Mouse (Mus musculus): ENCODE measurements at regions not wholly inside any gene's neighbourhood (a gene's known extent, or its start where the extent isn't known, plus 50 kb on each side); places are given as distances from the start of the nearest gene placed in this dataset.

DNA sequence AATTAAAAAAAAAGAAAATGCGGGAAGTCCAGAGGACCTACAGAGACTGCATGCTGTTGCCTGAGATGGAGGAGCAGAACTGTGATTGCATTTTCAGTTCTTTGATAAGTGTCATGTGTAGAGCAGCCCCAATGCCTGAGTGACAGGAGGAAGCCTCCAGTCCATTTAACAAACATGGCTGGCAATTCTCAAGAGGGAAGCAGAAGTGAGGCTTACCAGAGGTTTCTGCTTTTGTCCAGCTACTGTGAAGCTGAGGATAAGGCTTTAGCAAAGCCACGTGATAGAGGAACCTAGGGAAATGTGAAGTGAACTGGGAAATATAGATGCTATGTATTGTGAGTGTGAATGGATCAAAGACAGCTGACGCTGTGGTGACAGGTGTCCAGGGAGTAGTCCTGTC lies 56.6 kb downstream of the Sucnr1 start:
- no peak for DNase-seq (ENCODE audit: low spot score)

DNA sequence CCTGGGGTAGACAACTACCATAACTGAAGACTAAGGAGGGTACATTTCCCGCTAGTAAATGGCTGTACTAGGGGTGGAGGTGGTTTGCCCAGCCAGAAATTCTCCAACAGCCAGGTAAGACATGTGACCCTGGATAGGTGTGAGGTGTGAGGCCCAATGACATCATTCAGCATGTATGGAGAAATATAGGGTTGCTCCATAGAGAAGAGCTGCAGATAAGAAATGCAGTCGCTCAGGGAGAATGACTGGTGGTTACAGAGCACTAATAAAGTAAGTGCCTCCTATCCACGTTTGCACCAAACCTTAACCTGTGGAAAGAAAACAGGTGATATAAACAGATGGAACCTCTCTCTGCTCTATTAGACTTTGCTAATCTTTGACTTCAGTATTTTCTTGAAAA lies 78.2 kb downstream of the Sucnr1 start:
- no peak for DNase-seq (ENCODE audit: low spot score)

DNA sequence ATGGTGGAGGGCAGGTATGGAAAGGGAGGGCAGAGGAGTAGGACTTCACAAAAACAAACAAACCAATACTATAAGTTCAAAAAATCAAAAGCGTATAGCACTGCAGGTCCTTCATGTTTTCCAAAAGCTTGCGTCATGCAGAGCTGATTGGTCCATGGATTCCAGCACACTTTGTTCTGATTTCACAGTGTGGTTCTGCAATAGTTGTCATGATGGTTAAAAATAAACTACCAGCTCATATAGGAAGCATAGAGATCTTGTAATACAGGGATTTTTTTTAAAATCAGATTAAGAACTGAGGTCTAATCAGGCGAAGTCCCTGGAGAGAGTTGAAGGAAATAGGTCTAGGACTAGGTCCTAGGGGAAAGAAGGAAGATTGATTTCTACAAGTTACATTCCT lies 86.0 kb downstream of the Sucnr1 start:
- no peak for DNase-seq (ENCODE audit: low spot score)

DNA sequence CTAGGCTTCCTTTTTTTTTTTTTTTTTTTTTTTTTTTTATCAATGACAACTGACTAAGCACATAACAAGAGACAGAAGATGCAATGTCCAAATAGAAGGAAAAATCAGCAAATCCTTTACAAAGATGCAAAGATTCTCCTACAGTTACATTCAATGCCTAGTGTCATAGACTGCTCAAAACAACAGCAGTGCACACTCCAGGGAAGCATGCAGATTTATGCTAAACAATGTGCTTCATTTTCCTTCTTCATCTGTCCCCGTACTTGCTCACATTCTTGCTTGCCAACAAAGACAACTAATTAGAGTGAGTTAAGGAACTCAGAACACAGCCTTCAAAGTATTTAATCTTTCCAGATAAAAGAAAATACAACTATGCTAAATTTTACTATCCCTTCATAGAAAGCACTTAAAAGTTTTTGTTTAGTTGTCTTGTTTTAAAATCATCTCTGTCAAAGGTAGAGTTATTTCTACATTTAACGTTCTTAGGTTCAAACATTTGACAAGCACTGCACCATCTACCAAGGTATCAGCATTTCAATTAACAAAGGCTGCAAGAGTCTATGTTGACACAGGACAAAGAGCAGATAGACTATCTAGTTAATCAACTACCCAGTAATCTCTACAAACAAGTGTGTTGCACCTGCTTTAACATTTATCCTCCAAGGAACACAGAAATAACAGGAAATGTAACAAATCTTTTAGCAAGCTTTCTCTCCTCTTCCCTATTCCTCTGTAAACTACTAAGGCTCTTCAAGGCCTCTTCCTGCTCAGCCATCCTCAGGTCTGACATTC lies 86.7 kb downstream of the Sucnr1 start:
- no peak for DNase-seq (ENCODE audit: low spot score)

DNA sequence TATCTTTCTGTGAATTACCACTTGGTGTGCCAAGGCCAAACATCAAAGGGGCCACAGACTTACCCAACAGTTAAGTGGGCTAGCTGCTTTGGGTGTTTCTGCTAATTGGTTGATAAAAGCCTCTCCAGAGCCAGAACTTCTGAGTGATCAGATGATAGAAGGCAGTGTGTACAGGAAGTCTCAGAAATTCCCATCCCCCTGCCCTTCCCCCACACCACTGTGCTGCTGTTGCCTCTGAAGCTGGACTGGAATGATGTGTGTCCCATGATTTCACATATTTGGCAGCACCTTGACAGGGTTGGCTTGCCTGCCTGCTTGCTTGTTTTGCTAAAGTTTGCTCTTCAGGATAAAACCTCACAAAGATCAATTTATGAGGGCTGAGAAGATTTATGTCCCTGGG lies 87.9 kb downstream of the Sucnr1 start:
- DNase-seq (ENCODE audit: low spot score), result no peak

DNA sequence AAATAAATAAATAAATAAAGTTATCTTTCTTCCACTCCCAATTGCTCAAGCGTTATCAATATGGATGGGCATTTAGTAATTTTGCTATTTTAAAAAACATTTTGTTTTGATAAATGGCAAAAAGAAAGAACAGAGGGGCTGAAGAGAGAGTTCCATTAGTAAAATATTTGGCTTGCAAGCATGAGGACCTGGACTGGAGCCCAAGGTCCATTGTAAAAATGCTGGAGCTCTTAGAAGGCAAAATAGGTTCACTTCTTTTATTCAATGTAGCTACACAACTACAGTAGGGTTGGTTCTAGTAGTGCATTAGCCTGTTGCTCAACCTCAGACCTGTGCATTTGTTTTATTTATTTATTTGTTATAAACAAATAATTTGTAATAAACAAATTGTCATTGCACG lies 102.8 kb downstream of the Sucnr1 start:
- no peak for DNase-seq (ENCODE audit: low spot score)

DNA sequence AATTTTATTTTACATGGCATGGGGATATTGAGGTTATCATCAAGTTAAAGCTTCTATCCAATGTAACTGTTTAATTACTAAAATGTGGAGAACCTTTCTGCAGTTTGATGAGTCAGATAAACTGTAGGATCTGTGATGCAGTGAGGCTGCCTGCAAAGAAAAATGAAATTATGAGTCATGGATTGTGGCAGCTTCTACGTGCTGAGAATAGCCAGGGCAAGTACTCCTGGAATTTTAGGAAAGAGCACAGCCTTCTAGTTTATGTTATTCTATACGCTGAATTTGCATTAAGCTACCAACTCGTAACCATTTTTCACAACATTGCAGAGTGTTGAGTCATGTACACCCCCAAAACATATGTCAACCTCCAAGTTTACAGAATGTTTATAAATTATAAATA lies 114.4 kb downstream of the Sucnr1 start:
- DNase-seq (ENCODE audit: low spot score), result no peak

DNA sequence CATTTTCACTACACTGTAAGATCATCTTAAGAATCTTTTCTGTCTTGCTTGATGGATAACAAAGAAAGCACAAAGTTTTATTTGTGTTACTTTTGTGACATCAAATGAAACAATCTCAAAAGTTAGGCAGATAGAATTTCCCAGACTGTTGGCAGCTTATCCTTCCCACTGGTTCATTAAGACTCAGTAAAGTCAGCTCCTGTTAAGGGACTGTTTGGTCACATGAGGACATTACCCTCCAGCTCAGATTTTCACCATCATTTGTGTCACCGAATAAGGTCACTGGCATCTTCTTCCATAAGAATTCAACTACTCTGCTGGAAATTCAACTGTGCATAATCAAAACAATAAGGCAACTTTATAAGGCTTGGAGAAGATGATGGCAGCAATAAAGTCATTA lies 126.3 kb downstream of the Sucnr1 start:
- no peak for DNase-seq (ENCODE audit: low spot score)

DNA sequence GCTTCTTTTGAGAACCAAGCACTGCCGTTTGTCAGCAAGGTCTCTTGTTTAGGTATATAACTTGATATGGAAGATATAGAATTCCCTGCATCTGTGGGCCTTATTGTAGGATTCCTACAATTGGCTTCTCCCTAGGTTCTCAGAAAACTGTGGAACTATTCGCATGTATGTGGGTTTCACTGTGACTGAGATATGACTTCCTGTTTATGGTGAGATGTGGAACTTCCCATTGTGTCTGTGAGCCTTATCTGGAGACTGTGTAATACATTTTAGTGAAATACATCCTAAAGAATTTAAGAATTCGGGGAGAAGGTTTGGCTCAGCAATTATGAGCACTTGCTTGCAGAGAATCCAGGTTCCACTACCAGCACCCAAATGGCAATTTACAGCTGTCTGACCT lies 137.3 kb downstream of the Sucnr1 start:
- no peak for DNase-seq (ENCODE audit: low spot score)

DNA sequence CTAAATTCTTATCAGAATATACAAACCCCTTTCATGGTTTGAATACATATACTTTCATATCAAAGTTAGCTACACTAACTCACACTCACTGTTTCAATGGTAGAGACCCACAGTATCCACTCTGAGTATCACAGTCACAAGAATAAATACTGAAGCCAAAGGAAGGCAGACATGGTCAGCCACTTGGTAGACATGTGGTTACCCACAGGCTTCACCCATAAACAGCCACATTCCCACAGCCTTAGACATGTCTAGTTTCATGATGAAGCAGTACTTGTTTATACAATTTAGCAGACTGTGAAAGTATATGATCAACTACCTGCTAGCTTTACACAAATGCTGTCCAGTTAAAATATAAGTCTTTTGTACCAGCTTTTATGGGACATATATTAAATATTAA lies 159.0 kb downstream of the Sucnr1 start:
- DNase-seq (ENCODE audit: low spot score), result no peak

DNA sequence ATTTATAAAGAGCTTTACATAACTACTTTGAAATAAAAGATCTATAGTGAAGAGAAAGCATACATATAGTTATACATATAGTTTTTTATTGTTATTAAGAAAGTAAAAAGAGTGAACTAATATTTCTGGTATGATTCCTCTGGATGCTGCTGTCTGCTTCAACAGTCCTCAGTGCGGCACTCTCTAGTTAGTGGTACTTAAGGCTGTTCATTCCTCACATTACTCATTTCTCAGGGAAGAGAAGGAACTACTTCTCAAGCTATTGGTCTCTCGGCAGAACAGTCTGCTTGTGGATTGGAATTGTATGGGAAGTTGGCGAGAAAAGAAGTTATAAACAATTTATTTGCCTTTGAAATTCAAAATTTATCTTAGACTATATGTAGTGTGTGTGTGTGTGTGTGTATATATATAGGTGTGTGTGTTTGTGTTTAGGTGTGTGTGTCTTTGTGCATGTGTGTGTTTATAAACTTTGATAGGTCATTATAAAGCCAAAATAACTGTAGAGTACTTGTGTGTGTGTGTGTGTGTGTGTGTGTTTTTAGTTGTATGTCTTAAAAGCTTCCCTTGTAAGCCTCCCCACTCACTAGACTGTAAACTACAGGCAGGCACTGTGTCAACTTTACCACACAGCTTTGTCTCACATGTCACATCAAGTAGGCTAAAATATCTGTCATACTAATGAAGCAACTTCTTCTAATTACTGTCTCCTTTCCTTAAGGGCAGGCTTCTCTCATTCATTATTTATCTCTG lies 185.2 kb downstream of the Sucnr1 start:
- no peak for DNase-seq (ENCODE audit: low spot score)

DNA sequence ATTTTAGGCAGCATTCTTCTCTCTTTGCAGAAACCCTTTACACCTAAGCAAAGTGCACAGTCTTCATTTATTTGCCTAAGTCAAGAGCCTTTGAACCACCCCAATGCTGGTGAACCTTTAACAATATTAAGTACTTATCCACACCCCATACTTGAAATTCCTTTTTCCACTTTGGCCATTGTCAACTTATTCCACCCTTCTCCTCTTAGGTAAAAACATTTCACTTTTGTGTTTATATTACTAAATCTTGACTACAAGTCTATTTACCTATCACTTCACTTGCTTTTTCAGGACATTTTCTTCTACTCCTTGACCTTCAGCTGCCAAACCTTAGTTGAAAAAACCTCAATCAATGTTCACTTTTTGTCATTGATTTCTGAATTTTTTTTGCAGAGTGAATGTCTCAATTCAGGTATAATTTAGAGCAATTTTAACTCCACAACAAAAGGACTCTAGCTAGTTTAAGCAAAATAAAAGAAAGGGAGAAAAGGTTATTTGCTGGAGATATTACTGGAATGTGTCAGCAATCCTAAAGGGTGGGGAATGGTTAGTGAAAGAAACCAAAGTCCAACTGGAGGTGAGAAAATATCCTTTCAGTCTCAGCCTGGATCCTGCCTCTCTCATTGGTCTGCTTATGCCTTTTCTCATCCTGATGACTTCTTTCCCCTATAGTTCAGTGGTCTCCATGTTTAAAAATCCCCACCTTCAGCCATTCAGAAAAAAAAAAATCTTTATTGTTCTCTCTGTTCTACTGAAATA lies 185.9 kb downstream of the Sucnr1 start:
- no peak for DNase-seq (ENCODE audit: low spot score)

DNA sequence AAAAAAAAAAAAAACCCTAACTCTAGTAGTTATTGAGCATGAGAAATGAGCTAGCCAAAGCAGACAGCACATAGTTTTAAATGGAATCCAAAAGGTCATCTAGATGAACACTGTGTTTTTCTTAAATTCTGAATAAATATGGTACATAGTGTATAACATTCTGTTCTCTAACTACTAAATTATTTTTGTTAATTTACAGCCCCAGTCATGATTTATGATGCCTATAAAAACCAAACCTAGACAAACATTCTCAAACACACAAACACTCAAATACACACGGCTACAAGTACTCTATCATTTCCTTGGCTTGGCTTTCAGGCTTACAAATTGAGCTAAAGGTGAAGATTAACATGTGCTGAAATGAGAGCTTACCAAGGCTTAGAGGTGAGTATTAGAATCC lies 188.8 kb downstream of the Sucnr1 start:
- no peak for DNase-seq (ENCODE audit: low spot score)

DNA sequence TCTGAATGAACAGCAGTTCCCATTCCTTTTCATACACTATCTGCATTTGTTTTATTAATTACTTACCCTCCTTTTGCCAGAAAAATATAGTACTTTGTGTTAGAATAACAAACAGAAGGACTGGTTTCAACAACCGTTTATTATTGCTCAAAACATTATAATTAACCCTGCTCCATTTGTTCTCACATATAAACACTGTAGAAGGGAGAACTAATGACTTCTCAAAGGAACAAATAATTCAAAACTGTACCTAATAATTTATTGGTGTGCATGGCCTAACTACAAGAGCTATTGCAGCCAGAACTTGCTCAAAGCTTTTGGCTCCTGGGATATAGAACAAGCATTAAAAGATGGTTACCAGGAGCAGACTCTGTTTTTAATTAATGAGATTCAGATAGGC lies 192.1 kb downstream of the Sucnr1 start:
- no peak for DNase-seq (ENCODE audit: low spot score)

DNA sequence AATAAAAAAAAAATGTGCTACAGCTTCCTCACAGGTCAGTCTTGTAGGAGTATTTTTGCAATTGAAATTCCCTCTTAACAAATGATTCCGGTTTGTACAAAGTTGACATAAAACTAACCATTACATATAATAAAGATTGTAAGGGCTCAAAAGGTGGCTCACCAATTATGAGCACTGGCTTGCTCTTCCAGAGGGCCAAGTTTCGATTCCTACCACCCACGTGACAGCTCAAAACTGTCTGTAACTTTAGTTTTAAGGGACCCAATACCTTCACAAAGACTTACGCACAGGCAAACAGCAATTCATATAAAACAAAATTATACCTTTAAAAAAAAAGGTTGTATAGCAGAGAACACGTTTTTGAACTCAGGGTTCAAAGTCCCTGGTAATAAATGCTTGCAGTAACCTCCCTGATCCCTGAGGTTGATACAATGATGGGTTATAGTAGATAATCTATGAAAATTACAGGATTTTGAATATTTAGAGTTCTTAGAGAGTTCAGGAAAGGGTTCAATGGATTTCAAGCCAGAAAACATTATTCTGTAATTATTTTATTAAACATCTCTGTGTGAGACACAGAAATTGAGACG lies 193.7 kb downstream of the Sucnr1 start:
- DNase-seq (ENCODE audit: low spot score), result no peak

DNA sequence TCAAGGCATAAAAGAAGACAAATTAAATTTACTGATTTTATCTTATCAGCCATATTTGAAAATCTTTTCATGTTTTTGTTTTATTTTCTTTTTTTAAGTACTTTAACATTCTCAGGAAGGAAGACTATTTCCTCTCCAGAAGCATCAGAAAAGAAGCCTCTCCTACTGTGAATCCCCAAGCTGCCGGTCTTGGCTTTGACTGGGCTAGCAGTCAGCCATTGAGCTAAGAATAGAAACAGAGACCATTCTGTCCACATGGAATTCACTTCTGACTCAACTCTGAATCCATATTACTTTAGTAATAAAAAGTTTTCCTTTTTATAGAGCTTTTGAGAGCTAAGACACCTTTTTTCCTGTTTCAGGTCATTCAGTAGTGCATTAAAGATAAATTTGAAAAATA lies 194.8 kb upstream of the Mbnl1 start:
- no peak for DNase-seq (ENCODE audit: low spot score)

DNA sequence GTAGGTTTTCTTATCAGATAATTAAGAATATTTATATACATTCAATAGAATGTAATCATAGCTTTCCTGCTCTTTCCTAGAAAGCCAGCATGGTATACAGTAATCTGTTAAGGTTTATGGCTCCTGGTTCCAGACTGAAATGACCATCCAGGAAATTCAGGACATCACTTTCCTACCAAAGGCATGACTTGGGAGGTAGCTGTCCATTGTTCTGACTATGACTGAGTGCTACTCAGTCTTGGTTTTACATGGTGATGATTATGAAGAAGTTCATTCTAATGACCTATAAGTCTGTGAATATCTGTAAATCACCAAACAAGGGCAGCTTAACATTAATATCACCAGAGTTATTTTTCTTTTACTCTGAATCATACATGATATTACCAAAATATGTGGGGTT lies 191.4 kb upstream of the Mbnl1 start:
- no peak for DNase-seq (ENCODE audit: low spot score)

DNA sequence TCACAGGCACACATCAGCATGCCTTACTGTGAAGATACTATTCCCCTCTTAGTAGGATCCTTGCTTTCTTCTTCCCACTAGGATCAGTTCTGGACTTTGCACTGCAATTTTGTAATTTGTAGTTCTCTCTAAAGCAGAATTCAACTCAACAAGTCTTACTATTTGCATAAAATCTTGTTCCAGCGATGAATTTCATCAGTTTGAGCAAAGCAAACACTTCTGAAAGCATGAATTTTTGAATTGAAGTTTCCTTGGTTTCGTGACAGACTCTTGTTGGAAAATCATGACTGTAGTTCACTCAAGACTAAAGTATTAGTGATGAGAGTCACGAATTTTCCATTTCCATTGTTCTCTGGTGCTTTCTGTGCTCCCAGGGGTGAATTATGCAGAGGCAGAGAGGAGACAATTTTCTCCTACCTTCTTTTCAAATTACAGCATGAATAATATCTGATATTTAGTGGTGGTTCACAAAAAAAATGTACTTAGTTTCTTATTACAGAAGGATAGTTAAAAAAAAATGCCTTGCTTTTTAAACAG lies 190.6 kb upstream of the Mbnl1 start:
- no peak for DNase-seq (ENCODE audit: low spot score)

DNA sequence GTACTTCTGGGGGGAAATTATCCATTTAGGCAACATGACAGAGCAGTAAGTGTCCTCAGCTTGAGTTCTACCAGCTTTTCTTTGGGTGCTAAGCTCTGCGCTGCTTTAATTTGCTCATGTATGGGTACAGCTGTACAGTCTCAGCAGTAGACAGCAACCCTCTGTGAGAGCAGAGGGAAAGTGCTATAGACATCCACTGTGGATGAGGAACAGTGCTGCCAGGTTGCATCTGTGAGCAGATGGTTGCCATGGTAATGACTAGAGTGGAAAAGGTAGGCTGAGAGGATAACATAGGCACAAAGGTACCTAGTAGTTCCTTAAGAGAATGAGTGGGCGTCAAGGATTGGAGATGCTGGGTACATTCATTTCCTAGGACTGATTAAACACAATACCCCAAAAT lies 180.5 kb upstream of the Mbnl1 start:
- DNase-seq (ENCODE audit: low spot score), result peak; percentile 15

DNA sequence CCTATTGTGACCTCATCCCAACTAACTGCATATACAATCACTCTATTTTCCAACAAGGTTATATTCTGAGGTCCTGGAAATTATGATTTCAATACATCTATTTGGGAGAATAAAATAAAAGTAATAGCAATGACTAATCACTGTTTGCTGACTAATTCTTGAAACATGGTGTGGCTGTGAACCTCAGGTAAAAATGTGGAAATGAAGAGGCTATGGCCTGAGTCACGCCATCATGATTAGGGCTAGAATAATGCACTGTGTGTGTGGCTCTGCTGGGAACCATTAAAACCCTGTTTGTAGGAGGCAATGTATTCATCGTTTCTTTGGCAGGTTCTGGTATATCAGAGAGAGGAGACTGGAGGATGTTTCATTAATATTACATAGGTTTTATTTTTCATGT lies 179.7 kb upstream of the Mbnl1 start:
- no peak for DNase-seq (ENCODE audit: low spot score)

DNA sequence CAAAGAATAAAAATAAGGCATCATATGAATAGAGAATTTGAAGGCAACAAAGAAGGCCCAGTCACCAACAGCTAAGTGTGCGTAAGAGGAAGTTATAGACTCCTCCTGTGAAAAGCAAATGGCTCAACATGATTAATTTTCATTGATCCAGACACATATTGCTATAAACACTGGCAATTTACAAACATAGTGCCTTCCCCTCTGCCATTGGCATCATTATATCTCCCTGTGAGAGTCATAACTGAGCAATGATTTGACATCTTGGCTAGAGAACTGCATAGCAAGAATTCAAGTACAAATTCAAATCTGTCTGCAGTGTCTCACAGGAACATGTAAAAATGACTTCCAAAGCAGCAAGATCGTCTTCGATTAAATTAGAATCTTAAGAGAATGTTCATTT lies 167.2 kb upstream of the Mbnl1 start:
- no peak for DNase-seq (ENCODE audit: low spot score)

DNA sequence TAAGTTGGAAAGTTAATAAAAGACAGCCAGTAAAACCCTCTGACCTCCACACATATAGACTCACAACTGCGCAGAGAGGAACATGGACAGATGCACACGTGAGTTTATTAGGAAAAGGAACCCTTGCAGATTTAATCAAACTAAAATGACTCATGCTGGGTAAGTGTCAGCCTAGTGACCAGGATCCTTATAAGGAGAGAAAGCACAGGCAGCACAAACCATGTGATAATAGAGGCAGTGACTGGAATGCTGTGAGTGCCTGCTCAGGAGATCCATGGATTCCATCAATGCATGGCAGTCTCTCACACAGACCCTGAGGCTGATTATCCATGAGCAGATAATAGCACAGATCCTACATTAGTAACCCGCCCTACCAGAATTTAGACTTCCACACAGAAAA lies 162.2 kb upstream of the Mbnl1 start:
- no peak for DNase-seq (ENCODE audit: low spot score)

Data from layer of hippocampus, adult 9-10 months (tissue).